Mouse (Mus musculus) right cerebral cortex, adult 2 months (tissue): Measurements from ENCODE around the gene Spns3.

Experiments
- DNase-seq, 2 experiments: peaks; one replicate each; pipeline ENCODE4 v3.0.0; 2021 to 2022; ENCODE audit warnings: low spot score in 2 of 2

Spns3 gene

GRCm38 (mm10) chr11:72518449-72518848, 31.9 kb downstream of the Spns3 start:
- no peak for DNase-seq

GRCm38 (mm10) chr11:72514967-72515366, 35.3 kb downstream of the Spns3 start:
- DNase-seq = no peak

- DNase-seq = no peak
Observed at GRCm38 (mm10) chr11:72508651-72509050, 41.7 kb downstream of the Spns3 start.

GRCm38 (mm10) chr11:72507651-72508050, 42.7 kb downstream of the Spns3 start:
- DNase-seq = no peak

GRCm38 (mm10) chr11:72504016-72504797, 46.1 kb downstream of the Spns3 start:
- no peak for DNase-seq

GRCm38 (mm10) chr11:72503501-72503921, 46.8 kb downstream of the Spns3 start:
- no peak for DNase-seq

- peak; percentile 36 to 51 for DNase-seq
Observed at GRCm38 (mm10) chr11:72502236-72502635, 48.1 kb downstream of the Spns3 start.

GRCm38 (mm10) chr11:72501426-72502002, 48.8 kb downstream of the Spns3 start:
- DNase-seq = no peak

- DNase-seq = no peak
Observed at GRCm38 (mm10) chr11:72500139-72500538, 50.2 kb downstream of the Spns3 start.

- DNase-seq = no peak
Observed at GRCm38 (mm10) chr11:72497367-72497766, 52.9 kb downstream of the Spns3 start.

GRCm38 (mm10) chr11:72496775-72497174, 53.5 kb downstream of the Spns3 start:
- no peak for DNase-seq

GRCm38 (mm10) chr11:72496066-72496465, 54.2 kb downstream of the Spns3 start:
- no peak for DNase-seq

GRCm38 (mm10) chr11:72494046-72494988, 56.0 kb downstream of the Spns3 start:
- peak in 1 of 2 experiments; percentile 31 for DNase-seq

GRCm38 (mm10) chr11:72491130-72491960, 59.0 kb downstream of the Spns3 start:
- peak; percentile 71 to 81 for DNase-seq

GRCm38 (mm10) chr11:72489881-72490301, 60.4 kb downstream of the Spns3 start, which contains the start of gene Spns2:
Spns2 (minus strand) TSS chr11:72489904.
- DNase-seq = peak; percentile 88 to 94

- peak in 1 of 2 experiments; percentile 26 for DNase-seq
Observed at GRCm38 (mm10) chr11:72489397-72489796, 60.9 kb downstream of the Spns3 start.

- DNase-seq = peak; percentile 69 to 72
Observed at GRCm38 (mm10) chr11:72488753-72489271, 61.5 kb downstream of the Spns3 start.

- no peak for DNase-seq
Observed at GRCm38 (mm10) chr11:72487739-72488138, 62.6 kb downstream of the Spns3 start.

GRCm38 (mm10) chr11:72487171-72487570, 63.1 kb downstream of the Spns3 start:
- no peak for DNase-seq

GRCm38 (mm10) chr11:72485960-72486359, 64.3 kb downstream of the Spns3 start:
- no peak for DNase-seq

- DNase-seq = peak in 1 of 2 experiments; percentile 40
Observed at GRCm38 (mm10) chr11:72485157-72485556, 65.1 kb downstream of the Spns3 start.
